Mouse (Mus musculus): ENCODE data around the gene Cryz. TPM values are rescaled to one million over a fixed set of nuclear protein-coding genes. Genes with fewer than 3 reads are reported as not detected.
"Not testable (repeated sequence)": the region's sequence is repeated elsewhere in the genome, so short reads cannot be mapped to it uniquely, and the experiment has no call there.

The Cryz gene
- total RNA-seq, 2 experiments from 2014 or later = 16.4 to 18.8 TPM

GRCm38 (mm10) chr3:154602141-154602540 is 5.6 kb downstream of the Cryz start:
- DNase-seq (ENCODE audit: low spot score) = no peak
- intact Hi-C loops (cut with DNase I) = no loop called here

GRCm38 (mm10) chr3:154604871-154605270 is 8.4 kb downstream of the Cryz start:
- no peak for DNase-seq (ENCODE audit: low spot score)
- intact Hi-C loops (cut with DNase I) = no loop called here

- DNase-seq (ENCODE audit: low spot score) = no peak
Measured at GRCm38 (mm10) chr3:154607896-154608295, 11.4 kb downstream of the Cryz start.

GRCm38 (mm10) chr3:154611888-154612287 is 15.4 kb downstream of the Cryz start:
- intact Hi-C loops (cut with DNase I) = no loop called here
- DNase-seq (ENCODE audit: low spot score) = no peak

More at GRCm38 (mm10) chr3:154607896-154608295, 11.4 kb downstream of the Cryz start:
- intact Hi-C loops (cut with DNase I) = no loop called here

GRCm38 (mm10) chr3:154614771-154615170 is 18.3 kb downstream of the Cryz start:
- intact Hi-C loops (cut with DNase I) = no loop called here
- DNase-seq (ENCODE audit: low spot score) = no peak

GRCm38 (mm10) chr3:154615304-154615703 is 18.8 kb downstream of the Cryz start:
- DNase-seq (ENCODE audit: low spot score) = no peak
- intact Hi-C loops (cut with DNase I) = no loop called here

GRCm38 (mm10) chr3:154616106-154616505 is 19.6 kb downstream of the Cryz start:
- intact Hi-C loops (cut with DNase I) = no loop called here
- no peak for DNase-seq (ENCODE audit: low spot score)

GRCm38 (mm10) chr3:154628284-154628683 is 31.8 kb downstream of the Cryz start:
- no peak for DNase-seq (ENCODE audit: low spot score)
- intact Hi-C loops (cut with DNase I) = no loop called here

- intact Hi-C loops (cut with DNase I); DNase-seq (ENCODE audit: low spot score): not testable (repeated sequence)
Measured at GRCm38 (mm10) chr3:154631281-154631680, 34.8 kb downstream of the Cryz start.

GRCm38 (mm10) chr3:154633091-154633490 is 36.6 kb downstream of the Cryz start:
- no peak for DNase-seq (ENCODE audit: low spot score)
- intact Hi-C loops (cut with DNase I) = no loop called here

GRCm38 (mm10) chr3:154646638-154647442 is 50.3 kb downstream of the Cryz start:
- intact Hi-C loops (cut with DNase I) = no loop called here
- DNase-seq (ENCODE audit: low spot score) = no peak

- no peak for DNase-seq (ENCODE audit: low spot score)
- intact Hi-C loops (cut with DNase I) = no loop called here
Measured at GRCm38 (mm10) chr3:154647443-154647780, 50.9 kb downstream of the Cryz start.

GRCm38 (mm10) chr3:154649411-154650285 is 53.1 kb downstream of the Cryz start:
- no peak for DNase-seq (ENCODE audit: low spot score)
- intact Hi-C loops (cut with DNase I) = loop anchor here (5.0 kb wide), 2 partner anchors 138 to 153 kb away; no protein-coding TSS in a partner anchor

- intact Hi-C loops (cut with DNase I) = loop anchor here (5.0 kb wide), 2 partner anchors 136 to 151 kb away; no protein-coding TSS in a partner anchor
- no peak for DNase-seq (ENCODE audit: low spot score)
Measured at GRCm38 (mm10) chr3:154651192-154651821, 54.8 kb downstream of the Cryz start.

GRCm38 (mm10) chr3:154652581-154653420 is 56.3 kb downstream of the Cryz start:
- no peak for DNase-seq (ENCODE audit: low spot score)
- intact Hi-C loops (cut with DNase I) = loop anchor here (5.0 kb wide), 2 partner anchors 134 to 150 kb away; no protein-coding TSS in a partner anchor

- intact Hi-C loops (cut with DNase I) = loop anchor here (5.0 kb wide), 2 partner anchors 134 to 149 kb away; no protein-coding TSS in a partner anchor
- DNase-seq (ENCODE audit: low spot score) = no peak
Measured at GRCm38 (mm10) chr3:154653454-154653853, 56.9 kb downstream of the Cryz start.

GRCm38 (mm10) chr3:154654284-154654683 is 57.8 kb downstream of the Cryz start:
- no peak for DNase-seq (ENCODE audit: low spot score)

GRCm38 (mm10) chr3:154654901-154655300 is 58.4 kb downstream of the Cryz start:
- intact Hi-C loops (cut with DNase I) = loop anchor here (5.0 kb wide), 2 partner anchors 132 to 147 kb away; no protein-coding TSS in a partner anchor
- DNase-seq (ENCODE audit: low spot score) = no peak

More at GRCm38 (mm10) chr3:154654284-154654683, 57.8 kb downstream of the Cryz start:
- intact Hi-C loops (cut with DNase I) = loop anchor here (5.0 kb wide), 2 partner anchors 133 to 148 kb away; no protein-coding TSS in a partner anchor

- intact Hi-C loops (cut with DNase I) = no loop called here
- no peak for DNase-seq (ENCODE audit: low spot score)
Measured at GRCm38 (mm10) chr3:154655711-154656110, 59.2 kb downstream of the Cryz start.

Measured in heart, postnatal 25 days (tissue).